Mouse (Mus musculus) liver, embryonic 16.5 days (tissue): ENCODE measurements around the gene Klhl26. TPM values are rescaled to one million over a fixed set of nuclear protein-coding genes. Genes with fewer than 3 reads are reported as not detected.
A peak's percentile ranks its signal among the peaks of the same experiment; 100 is the strongest.

Experiments used
- ATAC-seq: fragments of 200-750 bp; cut with Nextera tagmentation; 2 replicates; pipeline ENCODE4 v1.8.0; 2017; ENCODE audit warnings: low read depth, mild to moderate bottlenecking, moderate number of reproducible peaks, moderate library complexity
- H3K27ac ChIP-seq: fragments of 300-500 bp; sonication (generic); 2 replicates; pipeline ENCODE4 v1.5.1; 2014; ENCODE audit warnings: mild to moderate bottlenecking, low read length
- H3K27me3 ChIP-seq: fragments of 300-500 bp; sonication (generic); 2 replicates; pipeline ENCODE4 v1.6.1; 2014; ENCODE audit warnings: low read depth, low read length, mixed read lengths; ENCODE audit not compliant: control insufficient read depth, insufficient read depth
- H3K36me3 ChIP-seq: fragments of 300-500 bp; sonication (generic); 2 replicates; pipeline ENCODE4 v1.6.1; 2014; ENCODE audit warnings: mild to moderate bottlenecking; ENCODE audit not compliant: control insufficient read depth, insufficient read depth
- H3K4me1 ChIP-seq: fragments of 300-500 bp; sonication (generic); 2 replicates; pipeline ENCODE4 v1.6.1; 2014; ENCODE audit warnings: low read depth, low read length, mixed read lengths; ENCODE audit not compliant: control insufficient read depth
- H3K4me2 ChIP-seq: fragments of 300-500 bp; sonication (generic); 2 replicates; pipeline ENCODE4 v1.6.1; 2014; ENCODE audit warnings: low read depth, low read length, mixed read lengths
- H3K4me3 ChIP-seq: fragments of 300-500 bp; sonication (generic); 2 replicates; pipeline ENCODE4 v1.5.1; 2014; ENCODE audit warnings: low read depth, mild to moderate bottlenecking, low read length
- H3K9ac ChIP-seq: fragments of 300-500 bp; sonication (generic); 2 replicates; pipeline ENCODE4 v1.6.1; 2014; ENCODE audit warnings: low read depth, low read length
- H3K9me3 ChIP-seq: fragments of 300-500 bp; sonication (generic); replicated peaks from 2 replicates; pipeline ENCODE4 v1.6.1; 2016; ENCODE audit warnings: low read length; ENCODE audit not compliant: control insufficient read depth
- WGBS: fragments of 180-500 bp; shearing (Covaris S2); extraction: QIAGEN DNeasy Blood & Tissue Kit; methylation state at CpG from one replicate; pipeline ENCODE4 v1.1.7; 2014; ENCODE audit not compliant: insufficient replicate concordance; 5-methylcytosine and 5-hydroxymethylcytosine counted together
- polyA plus RNA-seq: library from polyadenylated mRNA; unstranded; fragments of >200 nt; fragmentation: Nextera tagmentation; extraction: Ambion mirVana; gene quantifications from 2 replicates; pipeline ENCODE4 v1.2.1, GENCODE M21; 2015

Klhl26 gene
- polyA plus RNA-seq, 1 experiment from 2014 or later, result 7.1 TPM

DNA sequence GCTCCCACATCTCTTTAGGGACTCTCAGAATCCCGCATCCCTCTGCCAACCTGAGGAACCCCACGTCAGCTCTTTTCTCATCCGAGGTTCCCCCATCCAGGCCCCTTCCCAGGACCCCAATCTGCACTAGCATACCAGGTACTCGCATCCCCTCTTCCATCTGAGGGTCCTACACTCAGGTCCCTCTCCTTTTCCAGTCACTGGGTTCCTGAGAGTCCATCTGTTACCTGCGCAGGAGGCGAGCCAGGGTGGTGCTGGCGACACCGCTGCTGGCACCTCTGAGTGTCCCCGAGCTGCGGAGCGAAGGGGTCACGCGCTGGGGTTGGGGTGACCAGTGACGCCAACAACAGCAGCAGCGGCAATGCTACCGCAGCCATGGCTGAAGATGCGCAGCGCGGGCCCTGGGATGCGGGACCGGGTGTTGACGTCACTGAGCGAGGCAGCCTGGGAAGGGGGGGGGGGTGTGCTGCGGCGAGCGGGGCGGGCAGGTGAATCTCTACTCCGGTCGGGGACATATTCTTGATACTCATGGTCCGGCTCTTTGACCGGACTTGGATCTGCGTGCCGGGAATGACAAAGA lies 10.3 kb upstream of the Klhl26 start, which contains the start of gene Tmem59l:
Gene Tmem59l (minus strand): TSS at position 418 of the 580 bp plus-strand sequence.
- Histone ChIP-seq H3K4me3 (peak within 1 kb of the TSS; percentile 26), H3K9ac (no peak within 1 kb of the TSS), H3K9me3 (no peaks in the 10 kb centered on the region), H3K36me3 (no peaks in the 10 kb centered on the region), H3K27ac (no peak within 1 kb of the TSS), H3K27me3 (peaks cover 89% of the 10 kb centered on the region), H3K4me1 (peaks cover 16% of the 10 kb centered on the region), H3K4me2 (peak within 1 kb of the TSS; percentile 43)
- ATAC-seq, result no peak
- WGBS, result 16% methylated on average over 33 of the region's 33 CpGs

DNA sequence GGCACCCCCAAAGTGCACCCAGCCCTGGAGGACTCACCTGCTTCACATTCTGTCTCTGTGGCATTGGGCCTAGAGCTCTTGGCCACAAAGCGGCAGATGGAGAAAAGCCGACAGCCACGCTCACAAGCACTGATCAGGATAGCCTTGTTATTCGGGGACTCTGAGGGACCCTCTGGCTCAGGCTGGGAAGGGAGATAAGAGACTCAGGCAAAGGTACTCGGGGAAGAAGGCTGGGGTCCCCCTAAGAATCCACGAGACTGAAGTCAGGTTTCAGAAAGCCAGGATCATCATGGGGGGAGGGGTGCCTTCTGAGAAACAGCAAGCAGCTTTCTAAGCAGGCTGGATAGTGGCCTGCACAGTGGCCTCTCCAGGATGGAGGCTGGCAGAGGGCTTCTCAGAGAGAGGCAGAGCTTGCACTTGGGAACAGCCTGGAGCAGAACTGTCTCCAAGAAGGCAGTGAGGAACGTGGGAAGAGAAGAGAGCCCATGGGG lies 9.5 kb upstream of the Klhl26 start:
- H3K9me3 ChIP-seq, result no peaks in the 10 kb centered on the region
- no peak overlapping the region for H3K4me2 ChIP-seq
- no peaks in the 10 kb centered on the region for H3K36me3 ChIP-seq
- H3K4me1 ChIP-seq, result peaks cover 16% of the 10 kb centered on the region
- H3K27me3 ChIP-seq, result peaks cover 88% of the 10 kb centered on the region
- 47% methylated on average over 7 of the region's 7 CpGs for WGBS
- H3K27ac ChIP-seq, result no peak overlapping the region
- H3K4me3 ChIP-seq, result no peak overlapping the region
- H3K9ac ChIP-seq, result no peak overlapping the region
- no peak for ATAC-seq

DNA sequence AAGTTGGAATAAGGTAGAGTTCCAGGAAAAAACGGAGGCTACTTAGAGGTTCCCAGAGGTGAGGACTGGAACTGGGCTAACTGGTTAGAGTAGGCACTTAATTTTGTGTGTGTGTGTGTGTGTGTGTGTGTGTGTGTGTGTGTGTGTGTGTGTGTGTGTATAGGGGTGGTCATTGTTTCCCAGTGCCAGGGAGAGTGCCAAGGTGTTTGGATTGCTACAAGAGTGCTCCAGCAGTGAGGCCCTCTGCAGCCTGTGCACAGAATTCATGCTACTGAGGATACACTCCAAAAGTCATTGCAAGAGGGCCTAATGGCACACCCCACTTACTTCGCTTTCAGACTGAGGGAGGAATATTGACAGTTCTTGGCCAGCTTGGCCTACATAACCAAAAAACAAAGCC lies 6.2 kb upstream of the Klhl26 start:
- no peak for ATAC-seq
- Histone ChIP-seq H3K27ac (no peak overlapping the region), H3K27me3 (peaks cover 65% of the 10 kb centered on the region), H3K4me2 (no peak overlapping the region), H3K9ac (no peak overlapping the region), H3K4me3 (no peak overlapping the region), H3K4me1 (peaks cover 2% of the 10 kb centered on the region), H3K9me3 (no peaks in the 10 kb centered on the region), H3K36me3 (no peaks in the 10 kb centered on the region)
- WGBS, result 54% methylated on average over 2 of the region's 2 CpGs

DNA sequence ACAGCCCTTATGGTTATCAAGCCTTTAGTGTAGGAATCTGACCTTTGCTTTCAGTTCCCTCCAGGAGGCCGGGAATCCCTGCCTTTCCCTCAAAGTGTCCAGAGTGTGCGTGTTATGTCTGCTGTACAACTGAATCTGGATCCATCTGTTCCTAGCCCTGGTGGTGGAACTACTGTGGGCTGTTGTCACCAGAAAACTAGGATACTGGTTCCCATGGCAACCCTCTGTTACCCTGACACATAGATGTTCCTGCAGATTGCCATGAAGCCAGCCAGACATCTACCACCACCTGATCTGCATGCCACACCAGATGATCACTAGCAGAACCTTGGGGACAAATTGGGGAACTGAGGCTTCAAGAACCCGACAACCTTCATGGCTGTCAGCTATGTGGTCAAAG lies 5.1 kb upstream of the Klhl26 start:
- Histone ChIP-seq H3K27me3 (peaks cover 55% of the 10 kb centered on the region), H3K36me3 (no peaks in the 10 kb centered on the region), H3K4me1 (peaks cover 12% of the 10 kb centered on the region), H3K4me3 (no peak overlapping the region), H3K27ac (no peak overlapping the region), H3K4me2 (no peak overlapping the region), H3K9me3 (no peaks in the 10 kb centered on the region), H3K9ac (no peak overlapping the region)
- 61% methylated on average over 3 of the region's 3 CpGs for WGBS
- no peak for ATAC-seq

DNA sequence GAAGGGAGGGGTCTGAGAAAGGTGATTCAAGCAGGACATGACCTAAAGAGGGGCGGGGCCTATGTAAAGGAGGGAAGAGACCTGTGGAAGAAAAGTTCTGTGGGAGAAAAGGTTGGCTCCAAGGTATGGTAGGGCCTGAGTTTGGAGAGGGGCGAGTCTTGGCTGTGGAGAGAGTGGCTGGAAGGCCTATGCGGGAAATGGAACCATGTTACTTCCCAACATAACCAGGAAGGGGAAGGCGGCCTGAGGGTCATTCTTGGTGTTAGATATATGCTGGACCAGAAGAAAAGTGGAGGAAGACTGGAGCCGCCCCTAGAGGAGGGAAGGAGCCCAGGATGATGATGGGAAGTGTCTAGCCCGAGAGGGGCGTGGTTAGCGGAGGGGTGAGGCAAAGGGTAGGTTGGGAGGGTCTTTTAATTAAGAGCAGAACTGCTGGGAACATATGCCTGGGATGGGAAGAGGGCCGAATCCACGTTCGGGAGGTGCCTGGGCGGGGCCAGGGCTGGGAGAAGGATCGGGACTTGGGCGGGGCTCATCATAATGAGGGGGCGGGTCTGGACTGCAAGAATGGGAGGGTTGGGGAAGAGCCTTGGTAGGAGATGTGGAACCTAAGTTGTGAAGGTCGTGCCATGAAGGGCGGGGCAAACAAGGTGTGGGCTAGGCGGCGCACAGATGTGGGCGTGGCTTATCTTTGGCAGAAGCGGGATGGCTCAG lies 658 bp upstream of the Klhl26 start:
- H3K9me3 ChIP-seq, result no peaks in the 10 kb centered on the region
- 2% methylated on average over 21 of the region's 21 CpGs for WGBS
- peak overlapping the region; percentile 80 for H3K4me3 ChIP-seq
- H3K4me2 ChIP-seq, result peak overlapping the region; percentile 90
- peaks cover 20% of the 10 kb centered on the region for H3K27me3 ChIP-seq
- no peak overlapping the region; the same call in 1 of the 2 replicates for H3K9ac ChIP-seq
- peak; percentile 25 for ATAC-seq
- peak overlapping the region; percentile 74 for H3K27ac ChIP-seq
- peaks cover 26% of the 10 kb centered on the region for H3K4me1 ChIP-seq
- no peaks in the 10 kb centered on the region for H3K36me3 ChIP-seq

DNA sequence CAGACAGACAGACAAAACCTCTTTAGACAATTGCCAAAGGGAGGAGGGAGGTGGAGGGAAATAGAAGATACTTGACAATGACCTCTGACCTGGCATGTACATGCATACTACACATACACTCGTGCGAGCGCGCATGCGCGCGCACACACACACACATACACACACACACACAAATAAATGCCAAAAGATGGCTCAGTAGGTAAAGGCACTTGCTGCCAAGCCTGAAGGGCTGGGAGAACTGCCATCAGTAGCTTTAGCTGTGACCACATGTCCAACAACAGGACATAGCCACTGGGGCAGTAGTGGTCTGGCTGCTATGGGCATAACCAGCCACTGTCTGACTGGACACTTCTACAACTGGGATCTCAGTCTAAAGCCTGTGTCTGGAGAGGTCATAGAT lies 4.9 kb downstream of the Klhl26 start:
- peaks cover 39% of the 10 kb centered on the region for H3K4me1 ChIP-seq
- H3K9ac ChIP-seq, result no peak overlapping the region
- 95% methylated on average over 7 of the region's 7 CpGs for WGBS
- H3K4me2 ChIP-seq, result no peak overlapping the region
- ATAC-seq, result no peak
- H3K27ac ChIP-seq, result no peak overlapping the region
- no peaks in the 10 kb centered on the region for H3K27me3 ChIP-seq
- no peaks in the 10 kb centered on the region for H3K9me3 ChIP-seq
- no peaks in the 10 kb centered on the region for H3K36me3 ChIP-seq
- H3K4me3 ChIP-seq, result no peak overlapping the region

DNA sequence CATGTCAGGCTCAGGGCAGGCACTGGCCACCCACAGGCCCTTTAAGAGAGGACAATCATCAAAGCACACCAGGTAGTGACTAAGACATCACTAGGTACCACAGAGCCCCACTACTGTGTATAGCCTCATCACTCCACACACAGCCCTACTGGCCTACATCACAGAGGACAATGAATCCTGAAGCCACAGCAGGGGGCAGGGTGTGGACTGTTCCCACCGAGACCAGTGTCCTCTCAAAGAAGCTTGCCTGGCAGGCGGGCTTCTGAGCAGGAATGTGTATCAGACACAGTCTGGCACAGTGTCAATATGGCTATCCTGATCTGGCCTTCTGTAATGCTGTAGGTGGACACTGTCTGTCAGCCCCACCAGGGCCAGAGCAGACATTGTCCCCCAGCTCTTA lies 6.8 kb downstream of the Klhl26 start:
- Histone ChIP-seq H3K27ac (peak overlapping the region; percentile 21), H3K4me2 (no peak overlapping the region), H3K4me1 (peaks cover 31% of the 10 kb centered on the region), H3K9ac (no peak overlapping the region), H3K36me3 (no peaks in the 10 kb centered on the region), H3K4me3 (no peak overlapping the region), H3K27me3 (no peaks in the 10 kb centered on the region), H3K9me3 (no peaks in the 10 kb centered on the region)
- 50% methylated on average over 2 of the region's 2 CpGs for WGBS
- ATAC-seq, result no peak; the same call in 1 of the 2 replicates

DNA sequence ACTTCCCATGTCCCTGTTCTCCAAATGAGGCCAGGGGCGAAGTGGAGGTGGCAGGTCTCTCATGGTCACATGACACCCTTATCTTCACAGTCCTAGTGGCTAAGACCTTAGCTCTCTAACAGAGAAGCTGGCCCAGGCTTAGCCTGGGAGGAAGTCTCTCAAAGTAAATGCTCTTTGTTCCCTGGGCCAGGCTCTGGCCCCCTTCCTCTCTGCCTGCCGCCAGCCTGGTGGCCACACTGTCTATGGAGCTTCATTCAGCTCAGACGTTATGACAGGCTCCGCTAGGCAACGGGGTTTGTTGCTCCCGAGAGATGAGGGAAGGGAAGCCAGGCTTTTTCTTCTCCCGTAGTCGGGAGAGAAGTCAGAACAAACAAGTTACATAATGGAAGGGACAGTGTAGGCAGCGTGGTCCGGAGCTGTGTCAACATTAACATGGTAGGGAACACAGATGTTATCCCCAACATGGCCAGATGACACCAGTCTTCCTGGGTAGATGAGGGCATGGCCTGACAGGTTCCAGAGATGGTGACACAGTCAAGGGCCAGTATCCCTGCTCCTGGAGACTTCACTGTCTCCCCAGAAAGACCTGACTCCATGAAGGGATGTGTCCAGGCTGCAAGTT lies 7.4 kb downstream of the Klhl26 start:
- no peak overlapping the region for H3K4me2 ChIP-seq
- peak overlapping the region; percentile 21 for H3K27ac ChIP-seq
- no peak overlapping the region for H3K4me3 ChIP-seq
- no peaks in the 10 kb centered on the region for H3K27me3 ChIP-seq
- H3K36me3 ChIP-seq, result no peaks in the 10 kb centered on the region
- H3K9me3 ChIP-seq, result no peaks in the 10 kb centered on the region
- ATAC-seq, result peak; percentile 60
- WGBS, result 27% methylated on average over 10 of the region's 10 CpGs
- peaks cover 31% of the 10 kb centered on the region for H3K4me1 ChIP-seq
- no peak overlapping the region for H3K9ac ChIP-seq

DNA sequence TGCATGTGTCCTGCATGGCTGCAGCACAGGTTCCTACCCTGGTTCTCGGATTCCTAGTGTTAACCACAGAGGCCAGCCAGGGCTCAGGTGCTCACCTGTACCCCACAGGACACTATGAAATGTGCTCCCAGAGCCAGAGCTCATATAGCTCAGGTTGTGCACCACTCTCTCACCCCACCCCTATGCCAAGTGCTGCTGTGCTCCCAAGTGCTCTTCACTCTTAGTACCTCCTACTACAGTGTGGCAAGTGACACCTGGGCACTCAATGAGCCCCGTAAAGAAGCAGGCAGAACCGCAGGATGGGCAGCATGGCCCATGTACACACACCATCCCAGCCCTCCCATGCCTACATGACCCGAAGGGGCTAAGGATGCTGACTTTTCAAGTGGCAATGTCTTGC lies 8.0 kb downstream of the Klhl26 start:
- Histone ChIP-seq H3K9me3 (no peaks in the 10 kb centered on the region), H3K9ac (no peak overlapping the region), H3K27ac (no peak overlapping the region), H3K4me1 (peaks cover 31% of the 10 kb centered on the region), H3K27me3 (no peaks in the 10 kb centered on the region), H3K36me3 (no peaks in the 10 kb centered on the region), H3K4me2 (no peak overlapping the region), H3K4me3 (no peak overlapping the region)
- WGBS, result 81% methylated on average over 4 of the region's 4 CpGs
- no peak for ATAC-seq
